Mouse (Mus musculus): ENCODE measurements at regions not wholly inside any gene's neighbourhood (a gene's known extent, or its start where the extent isn't known, plus 50 kb on each side); places are given as distances from the start of the nearest gene placed in this dataset.

DNA sequence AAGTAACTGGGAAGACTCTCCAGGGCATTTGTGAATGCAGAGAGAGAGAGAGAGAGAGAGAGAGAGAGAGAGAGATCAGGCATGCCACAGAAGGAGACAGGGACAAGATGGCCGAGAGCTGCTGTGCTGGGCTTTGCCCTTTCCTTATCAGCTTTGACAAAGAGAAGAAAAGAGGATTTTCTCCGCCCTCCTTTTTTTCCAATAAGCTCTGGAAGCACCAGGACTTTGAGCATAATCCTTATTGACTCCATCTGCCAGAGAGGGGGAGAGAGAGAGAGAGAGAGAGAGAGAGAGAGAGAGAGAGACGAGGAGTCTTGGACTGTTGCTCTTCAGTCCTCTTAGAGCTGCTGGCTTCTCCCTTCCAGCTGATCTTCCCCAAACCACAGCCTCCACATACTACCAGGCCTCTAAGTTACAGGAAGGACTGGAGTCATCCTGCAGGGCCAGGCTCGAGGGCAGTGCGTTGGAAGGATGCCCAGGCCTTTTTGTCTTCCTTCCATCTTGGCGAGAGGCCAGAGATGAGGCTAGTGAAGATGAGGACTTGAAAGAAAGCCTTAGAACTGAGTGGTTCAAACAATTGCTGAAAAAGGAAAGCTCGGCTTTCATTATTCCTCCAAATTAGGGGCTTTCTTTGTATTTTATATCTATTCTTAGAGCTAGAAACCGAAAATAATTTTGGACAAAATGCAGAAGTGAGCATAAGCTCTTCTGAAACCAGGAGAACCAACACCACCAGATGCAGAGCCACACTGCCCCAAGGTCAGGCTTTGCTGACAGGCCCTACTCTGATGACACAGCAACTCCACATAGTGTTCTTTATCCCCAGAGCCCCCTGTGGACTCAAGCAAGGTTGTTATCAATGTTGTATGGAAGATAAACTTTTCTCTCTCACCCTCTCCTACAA is 59.3 kb upstream of the Kcnd3 start:
- DNase-seq = peak; percentile 35
